Mouse (Mus musculus) neural tube, embryonic 11.5 days (tissue): ENCODE measurements around the gene Commd6. TPM values are rescaled to one million over a fixed set of nuclear protein-coding genes. Genes with fewer than 3 reads are reported as not detected.

Source experiments
- ATAC-seq: fragments of 200-750 bp; cut with Nextera tagmentation; 2 replicates; pipeline ENCODE4 v1.8.0; 2017; ENCODE audit warnings: moderate number of reproducible peaks, mild to moderate bottlenecking, moderate TSS enrichment, moderate library complexity; ENCODE audit not compliant: insufficient read depth, low FRiP score, low TSS enrichment
- DNase-seq: peaks from one replicate; pipeline ENCODE4 v3.0.0-alpha.2; 2015; ENCODE audit warnings: low spot score
- H3K27ac ChIP-seq: fragments of 300-500 bp; sonication (generic); 2 replicates; pipeline ENCODE4 v1.5.1; 2014; ENCODE audit warnings: low read depth, mild to moderate bottlenecking, low read length
- H3K27me3 ChIP-seq: fragments of 300-500 bp; sonication (generic); 2 replicates; pipeline ENCODE4 v1.6.1; 2014; ENCODE audit warnings: mild to moderate bottlenecking, low read length, mixed read lengths; ENCODE audit not compliant: control insufficient read depth, insufficient read depth
- H3K36me3 ChIP-seq: fragments of 300-500 bp; sonication (generic); 2 replicates; pipeline ENCODE4 v1.6.1; 2014; ENCODE audit warnings: mild to moderate bottlenecking, low read length, moderate library complexity, mixed read lengths; ENCODE audit not compliant: control insufficient read depth, insufficient read depth
- H3K4me1 ChIP-seq: fragments of 300-500 bp; sonication (generic); 2 replicates; pipeline ENCODE4 v1.6.1; 2014; ENCODE audit warnings: low read length, mixed read lengths; ENCODE audit not compliant: control insufficient read depth, insufficient read depth
- H3K4me2 ChIP-seq: fragments of 300-500 bp; sonication (generic); 2 replicates; pipeline ENCODE4 v1.6.1; 2014; ENCODE audit warnings: low read depth, mild to moderate bottlenecking, moderate library complexity
- H3K4me3 ChIP-seq: fragments of 300-500 bp; sonication (generic); 2 replicates; pipeline ENCODE4 v1.5.1; 2014; ENCODE audit warnings: low read depth, low read length
- H3K9ac ChIP-seq: fragments of 300-500 bp; sonication (generic); 2 replicates; pipeline ENCODE4 v1.6.1; 2014; ENCODE audit warnings: mild to moderate bottlenecking, low read length
- H3K9me3 ChIP-seq: fragments of 300-500 bp; sonication (generic); 2 replicates; pipeline ENCODE4 v1.6.1; 2016; ENCODE audit warnings: low read length; ENCODE audit not compliant: control insufficient read depth
- WGBS: fragments of 180-500 bp; shearing (Covaris S2); extraction: QIAGEN DNeasy Blood & Tissue Kit; methylation state at CpG from one replicate; pipeline ENCODE4 v1.1.7; 2014; 5-methylcytosine and 5-hydroxymethylcytosine counted together
- polyA plus RNA-seq: library from polyadenylated mRNA; unstranded; fragments of >200 nt; fragmentation: Nextera tagmentation; extraction: Ambion mirVana; gene quantifications from 2 replicates; pipeline ENCODE4 v1.2.1, GENCODE M21; 2014

The Commd6 gene
- polyA plus RNA-seq, 1 experiment from 2014 or later = 98.0 TPM

DNA sequence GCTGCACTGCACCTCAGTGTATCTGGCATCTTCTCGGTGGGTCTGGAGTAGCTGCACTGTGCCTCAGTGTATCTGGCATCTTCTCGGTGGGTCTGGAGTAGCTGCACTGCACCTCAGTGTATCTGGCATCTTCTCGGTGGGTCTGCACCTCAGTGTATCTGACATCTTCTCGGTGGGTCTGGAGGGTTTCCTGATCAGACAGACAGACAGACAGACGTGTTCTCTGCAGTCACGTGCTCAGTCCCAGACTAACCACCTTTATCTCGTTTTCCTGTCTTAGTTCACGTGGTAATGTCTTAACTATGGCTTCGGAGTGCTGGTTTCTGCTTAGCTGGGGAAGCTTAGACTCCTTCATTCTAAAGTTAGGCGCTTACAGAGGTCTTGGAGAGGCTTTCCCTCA, 15.8 kb upstream of the Commd6 start:
- 88% methylated on average over 10 of the region's 10 CpGs for WGBS
- Histone ChIP-seq H3K9me3 (no peaks in the 10 kb centered on the region), H3K4me1 (peaks cover 4% of the 10 kb centered on the region; the same call in 1 of the 2 replicates), H3K9ac (no peak overlapping the region), H3K27ac (no peak overlapping the region), H3K36me3 (no peaks in the 10 kb centered on the region), H3K27me3 (no peaks in the 10 kb centered on the region), H3K4me2 (no peak overlapping the region), H3K4me3 (no peak overlapping the region)
- DNase-seq (no peak), ATAC-seq (no peak)

DNA sequence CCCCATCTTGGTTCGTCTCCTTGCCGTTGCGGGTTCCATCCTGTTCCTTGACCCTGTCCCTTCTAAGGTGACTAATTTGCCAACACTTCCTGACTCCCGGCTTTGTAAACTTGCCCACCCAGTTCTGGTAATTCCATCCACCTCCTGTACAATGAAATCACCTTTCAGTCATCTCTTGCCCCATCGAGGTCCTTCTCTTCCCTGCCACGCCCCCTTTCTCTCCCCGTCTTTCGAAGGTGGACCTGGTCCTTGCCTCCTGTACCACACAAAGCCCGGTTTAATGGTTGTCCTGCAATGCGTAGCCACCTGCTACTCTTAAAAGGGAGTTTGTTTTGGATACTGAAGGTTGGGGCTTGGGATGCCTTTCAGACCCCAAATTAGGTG, 14.0 kb upstream of the Commd6 start:
- H3K4me1 ChIP-seq = peaks cover 4% of the 10 kb centered on the region; the same call in 1 of the 2 replicates
- peak overlapping the region; percentile 84 for H3K9ac ChIP-seq
- H3K27me3 ChIP-seq = no peaks in the 10 kb centered on the region
- no peaks in the 10 kb centered on the region for H3K9me3 ChIP-seq
- H3K27ac ChIP-seq = no peak overlapping the region
- peak overlapping the region; percentile 93 for H3K4me2 ChIP-seq
- 0 out of 2 replicates have a peak, but pooled peaks have one; percentile 3 for ATAC-seq
- peak overlapping the region; percentile 98 for H3K4me3 ChIP-seq
- no peak for DNase-seq
- no peaks in the 10 kb centered on the region for H3K36me3 ChIP-seq
- 2% methylated on average over 10 of the region's 10 CpGs for WGBS

DNA sequence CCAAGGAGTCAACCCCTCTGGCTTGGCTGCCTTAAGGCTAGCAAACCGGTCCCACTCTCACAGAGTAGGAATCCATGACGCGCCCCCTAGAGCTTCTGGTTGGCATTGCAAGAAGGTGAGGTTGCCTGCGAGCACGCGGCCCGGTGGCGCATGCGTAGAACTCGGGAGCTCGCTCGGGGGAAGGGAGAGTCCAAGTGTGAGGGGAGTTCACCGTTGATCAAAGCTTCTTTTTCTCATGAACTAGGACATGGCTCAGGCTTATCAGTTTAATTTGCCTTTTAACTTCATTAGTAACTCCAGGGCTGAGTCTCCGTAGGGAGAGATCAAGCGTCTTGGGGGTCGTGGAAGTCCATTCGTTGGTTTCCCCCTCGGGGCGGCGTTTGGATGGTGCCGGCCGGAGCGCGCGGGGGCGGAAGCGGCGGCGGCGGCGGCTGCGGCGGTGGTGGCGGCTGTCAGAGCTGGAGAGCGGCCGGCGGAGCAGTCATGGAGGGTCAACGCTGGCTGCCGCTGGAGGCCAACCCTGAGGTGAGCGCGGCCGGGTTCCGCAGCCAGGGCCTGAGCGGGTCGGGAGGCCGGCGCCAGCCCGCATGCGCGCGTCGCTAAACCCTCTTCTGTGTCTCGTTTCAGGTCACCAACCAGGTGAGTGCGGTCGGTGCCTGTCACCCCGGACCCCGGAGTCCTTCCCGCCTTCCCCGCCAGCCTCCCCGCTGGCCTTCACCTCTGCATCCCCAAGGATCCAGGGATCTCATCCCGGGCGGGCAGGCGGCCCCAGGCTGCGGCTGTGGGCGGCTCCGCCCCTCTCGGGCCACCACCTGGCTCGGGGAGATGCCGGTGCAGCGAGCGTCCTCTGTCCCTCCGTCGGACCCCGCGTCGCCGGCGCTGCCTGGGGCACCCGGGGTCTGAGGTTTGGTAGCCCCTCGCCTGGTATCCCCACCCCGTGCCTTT, 13.4 kb upstream of the Commd6 start, which contains the start of gene Uchl3:
Gene Uchl3, plus strand, starts transcription at position 387 of the 945 bp plus-strand sequence.
- Histone ChIP-seq H3K9me3 (no peaks in the 10 kb centered on the region), H3K27ac (no peak within 1 kb of the TSS; the same call in 1 of the 2 replicates), H3K4me1 (peaks cover 4% of the 10 kb centered on the region; the same call in 1 of the 2 replicates), H3K27me3 (no peaks in the 10 kb centered on the region), H3K4me3 (peak within 1 kb of the TSS; percentile 98), H3K36me3 (no peaks in the 10 kb centered on the region), H3K4me2 (peak within 1 kb of the TSS; percentile 93), H3K9ac (peak within 1 kb of the TSS; percentile 84)
- peak; percentile 98 for DNase-seq
- ATAC-seq = peak; percentile 92
- under 1% methylated on average over 71 of the region's 81 CpGs for WGBS

DNA sequence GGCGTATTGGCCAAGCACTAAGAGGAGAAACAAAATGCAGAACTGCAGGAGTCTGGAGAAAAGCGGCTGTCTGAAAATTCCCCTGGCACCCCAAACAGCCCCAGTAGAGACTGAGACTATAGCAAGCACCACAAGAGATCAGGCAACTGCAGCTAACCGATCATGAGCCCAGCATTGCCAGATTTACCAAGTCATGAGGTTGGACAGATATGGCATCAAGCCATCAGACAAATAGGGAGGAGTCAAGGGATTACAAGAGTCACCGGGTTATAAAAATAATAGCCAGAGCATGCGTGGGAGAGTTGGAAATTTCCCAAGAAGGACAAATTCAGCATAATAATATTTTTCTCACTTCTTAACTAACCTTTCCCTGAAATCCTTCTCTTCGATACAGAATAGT, 12.1 kb upstream of the Commd6 start:
- Histone ChIP-seq H3K27me3 (no peaks in the 10 kb centered on the region), H3K27ac (no peak overlapping the region), H3K36me3 (no peaks in the 10 kb centered on the region), H3K4me3 (no peak overlapping the region), H3K4me2 (no peak overlapping the region), H3K9ac (no peak overlapping the region), H3K4me1 (peaks cover 4% of the 10 kb centered on the region; the same call in 1 of the 2 replicates), H3K9me3 (no peaks in the 10 kb centered on the region)
- ATAC-seq = no peak
- DNase-seq = no peak
- WGBS = 92% methylated on average over 6 of the region's 6 CpGs

DNA sequence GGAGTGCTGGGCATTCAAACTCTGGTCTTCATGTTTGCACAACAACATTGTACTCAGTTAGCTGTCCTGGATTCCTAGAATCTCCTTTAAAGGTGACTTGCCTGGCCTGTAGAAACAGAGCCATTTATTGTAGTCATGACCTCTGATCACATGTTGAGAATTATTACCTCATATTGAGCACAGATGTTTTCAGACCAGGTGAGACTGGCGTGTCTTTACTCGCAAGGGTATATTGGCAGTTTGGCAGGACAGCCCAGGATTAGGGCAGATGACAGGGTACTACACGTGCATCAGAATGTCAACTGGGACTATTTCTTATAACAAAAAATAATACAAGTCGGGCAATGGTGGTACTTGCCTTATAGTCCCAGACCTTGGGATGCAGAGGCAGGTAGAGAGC, 10.1 kb upstream of the Commd6 start:
- H3K27ac ChIP-seq = no peak overlapping the region
- H3K36me3 ChIP-seq = no peaks in the 10 kb centered on the region
- DNase-seq (no peak), ATAC-seq (no peak)
- WGBS = 86% methylated on average over 4 of the region's 4 CpGs
- no peaks in the 10 kb centered on the region for H3K9me3 ChIP-seq
- no peak overlapping the region for H3K4me3 ChIP-seq
- H3K4me2 ChIP-seq = no peak overlapping the region
- no peaks in the 10 kb centered on the region for H3K27me3 ChIP-seq
- no peak overlapping the region for H3K9ac ChIP-seq
- H3K4me1 ChIP-seq = peaks cover 4% of the 10 kb centered on the region; the same call in 1 of the 2 replicates

DNA sequence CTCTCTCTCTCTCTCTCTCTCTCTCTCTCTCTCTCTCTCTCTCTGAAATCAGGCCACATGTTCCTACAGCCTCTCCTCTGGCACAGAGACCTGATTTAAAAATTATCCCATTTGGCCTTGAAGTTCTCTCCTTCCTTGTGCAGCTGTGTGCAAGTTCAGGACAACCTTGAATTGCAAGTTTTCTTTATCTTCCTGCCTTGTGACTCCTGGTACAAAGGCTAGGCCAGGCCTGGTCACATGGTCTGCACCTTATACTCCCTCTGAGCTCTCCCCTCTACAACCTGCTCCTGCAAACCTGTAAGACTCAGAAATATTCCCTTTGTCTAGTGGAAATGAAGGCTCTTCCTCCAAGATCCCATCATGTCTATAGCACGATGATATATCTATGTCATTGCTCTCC, 4.5 kb upstream of the Commd6 start:
- no peaks in the 10 kb centered on the region for H3K36me3 ChIP-seq
- WGBS = 92% methylated on average over 1 of the region's 1 CpGs
- H3K4me3 ChIP-seq = no peak overlapping the region
- no peaks in the 10 kb centered on the region for H3K27me3 ChIP-seq
- no peak for DNase-seq
- no peak for ATAC-seq
- H3K27ac ChIP-seq = no peak overlapping the region
- H3K4me1 ChIP-seq = no peaks in the 10 kb centered on the region
- H3K4me2 ChIP-seq = no peak overlapping the region
- no peak overlapping the region for H3K9ac ChIP-seq
- H3K9me3 ChIP-seq = no peaks in the 10 kb centered on the region

DNA sequence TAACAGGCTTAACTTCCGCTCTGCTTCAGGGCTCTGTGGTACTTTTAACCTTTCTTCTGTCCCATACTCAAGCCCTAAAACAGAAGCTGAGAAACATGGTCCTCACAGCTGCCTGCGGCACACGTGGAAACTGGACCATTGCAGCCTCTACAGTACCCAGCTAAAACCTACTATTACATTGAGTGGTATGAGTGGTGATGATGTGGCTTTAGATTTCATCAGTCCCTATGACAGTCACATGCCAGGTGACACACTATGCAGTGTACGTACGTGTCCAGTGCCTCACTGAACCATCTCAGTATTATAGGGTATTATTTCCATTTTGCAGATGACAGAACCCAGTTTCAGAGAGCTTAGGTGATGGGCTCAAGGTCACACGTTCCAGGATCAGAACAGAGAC, 3.1 kb downstream of the Commd6 start:
- Histone ChIP-seq H3K27ac (no peak overlapping the region), H3K4me1 (peaks cover 4% of the 10 kb centered on the region; the same call in 1 of the 2 replicates), H3K36me3 (peaks cover 3% of the 10 kb centered on the region; the same call in 1 of the 2 replicates), H3K4me2 (no peak overlapping the region), H3K9me3 (no peaks in the 10 kb centered on the region), H3K4me3 (no peak overlapping the region), H3K9ac (no peak overlapping the region), H3K27me3 (no peaks in the 10 kb centered on the region)
- no peak for DNase-seq
- ATAC-seq = no peak
- 89% methylated on average over 6 of the region's 6 CpGs for WGBS

DNA sequence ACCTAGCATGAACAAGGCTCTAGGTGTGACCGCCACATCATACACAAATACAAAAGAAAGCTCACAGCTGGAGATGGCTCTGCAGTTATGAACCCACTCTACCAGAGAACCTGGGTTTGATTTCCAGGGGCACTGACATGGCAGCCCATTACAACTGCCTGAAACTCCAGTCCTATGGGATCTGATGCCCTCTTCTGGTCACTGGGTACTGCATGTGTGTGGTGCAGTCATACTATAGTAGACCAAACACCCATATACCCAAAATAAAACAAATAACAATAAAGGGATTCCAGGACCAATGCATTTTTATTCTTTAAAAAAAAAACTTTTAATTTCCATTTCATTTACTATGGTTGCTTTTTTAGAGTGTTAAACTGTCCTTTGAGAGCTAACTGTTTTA, 4.7 kb downstream of the Commd6 start:
- H3K9ac ChIP-seq = no peak overlapping the region
- 96% methylated on average over 1 of the region's 1 CpGs for WGBS
- peaks cover 4% of the 10 kb centered on the region; the same call in 1 of the 2 replicates for H3K4me1 ChIP-seq
- ATAC-seq = no peak
- H3K27me3 ChIP-seq = no peaks in the 10 kb centered on the region
- no peak for DNase-seq
- H3K9me3 ChIP-seq = no peaks in the 10 kb centered on the region
- peaks cover 3% of the 10 kb centered on the region; the same call in 1 of the 2 replicates for H3K36me3 ChIP-seq
- no peak overlapping the region for H3K27ac ChIP-seq
- H3K4me2 ChIP-seq = no peak overlapping the region
- no peak overlapping the region for H3K4me3 ChIP-seq
